Mouse (Mus musculus): ENCODE measurements at regions not wholly inside any gene's neighbourhood (a gene's known extent, or its start where the extent isn't known, plus 50 kb on each side); places are given as distances from the start of the nearest gene placed in this dataset.
A peak's percentile ranks its signal among the peaks of the same experiment; 100 is the strongest.

GRCm38 (mm10) chr3:138620263-138620662, 94.3 kb downstream of the Eif4e start:
- no peaks in the 10 kb centered on the region for H3K27me3 ChIP-seq (ENCODE audit: control insufficient read depth, insufficient read depth, insufficient read length)
- H3ac ChIP-seq (ENCODE audit: control insufficient read depth, insufficient read length), result no peak overlapping the region
- no peak overlapping the region for H3K4me3 ChIP-seq
- no peaks in the 10 kb centered on the region for H3K36me3 ChIP-seq (ENCODE audit: control insufficient read depth, insufficient read depth)
- H3K4me2 ChIP-seq (ENCODE audit: low read depth), result no peak overlapping the region
- no peak for TF ChIP-seq TCF3 (IDR thresholded peaks at IDR 0.05; ENCODE audit: insufficient read length, low read depth)
- TF ChIP-seq MYOG (IDR thresholded peaks at IDR 0.05; ENCODE audit: control insufficient read depth in 1 of 3, insufficient read depth in 1 of 3, insufficient read length in 2 of 3, low read depth in 2 of 3), result no peak
- TF ChIP-seq USF1 (IDR thresholded peaks at IDR 0.05; ENCODE audit: low read depth), result no peak
- no peak for TF ChIP-seq CEBPB (IDR thresholded peaks at IDR 0.05; ENCODE audit: insufficient read depth, poor library complexity, severe bottlenecking)
- TF ChIP-seq POLR2AphosphoS2 (IDR thresholded peaks at IDR 0.05; ENCODE audit: insufficient read length, low read depth), result no peak
- no peaks in the 10 kb centered on the region for H3K79me2 ChIP-seq (ENCODE audit: control insufficient read depth, insufficient read depth)

DNA sequence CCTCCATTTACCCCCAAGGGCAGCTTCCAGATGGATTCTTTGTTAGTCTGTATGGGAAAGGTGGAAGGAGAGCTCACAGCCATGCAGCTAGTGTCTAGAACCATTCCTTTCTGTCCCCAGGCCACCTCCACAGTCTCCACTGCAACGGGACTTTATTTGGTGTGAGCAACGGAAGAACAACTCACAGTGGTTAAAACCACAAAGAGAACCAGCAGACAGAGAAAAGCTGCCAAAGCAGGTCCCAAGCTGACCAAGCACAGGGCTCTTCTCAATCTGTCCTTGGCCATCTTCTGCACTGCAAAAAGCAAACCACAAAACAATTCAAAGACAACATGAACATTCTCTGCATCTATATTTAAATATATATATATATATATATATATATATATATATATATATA, 98.1 kb downstream of the Eif4e start:
- Histone ChIP-seq H3K4me3 (no peak overlapping the region), H3K27me3 (ENCODE audit: control insufficient read depth, insufficient read depth, insufficient read length) (no peaks in the 10 kb centered on the region), H3ac (ENCODE audit: control insufficient read depth, insufficient read length) (no peak overlapping the region), H3K79me2 (ENCODE audit: control insufficient read depth, insufficient read depth) (no peaks in the 10 kb centered on the region), H3K36me3 (ENCODE audit: control insufficient read depth, insufficient read depth) (no peaks in the 10 kb centered on the region), H3K4me2 (ENCODE audit: low read depth) (no peak overlapping the region)
- TF ChIP-seq USF1 (IDR thresholded peaks at IDR 0.05; ENCODE audit: low read depth), result no peak
- TF ChIP-seq MAX (IDR thresholded peaks at IDR 0.05; ENCODE audit: low read depth), result no peak
- TF ChIP-seq MYOD1 (IDR thresholded peaks at IDR 0.05; ENCODE audit: control insufficient read depth in 1 of 3, insufficient read length in 2 of 3, low read depth in 2 of 3), result no peak
- TF ChIP-seq TCF12 (IDR thresholded peaks at IDR 0.05; ENCODE audit: insufficient read depth, poor library complexity, severe bottlenecking), result no peak
- no peak for TF ChIP-seq POLR2A (IDR thresholded peaks at IDR 0.05; ENCODE audit: insufficient read length, low read depth)
- TF ChIP-seq MYOG (IDR thresholded peaks at IDR 0.05; ENCODE audit: control insufficient read depth in 1 of 3, insufficient read depth in 1 of 3, insufficient read length in 2 of 3, low read depth in 2 of 3), result no peak
- TF ChIP-seq POLR2AphosphoS2 (IDR thresholded peaks at IDR 0.05; ENCODE audit: insufficient read length, low read depth), result no peak
- TF ChIP-seq REST (IDR thresholded peaks at IDR 0.05; ENCODE audit: insufficient read depth, insufficient read length), result no peak
- no peak for TF ChIP-seq E2F4 (IDR thresholded peaks at IDR 0.05; ENCODE audit: insufficient read depth)

- H3ac ChIP-seq (ENCODE audit: control insufficient read depth, insufficient read length), result no peak overlapping the region
- H3K36me3 ChIP-seq (ENCODE audit: control insufficient read depth, insufficient read depth), result no peaks in the 10 kb centered on the region
- no peaks in the 10 kb centered on the region for H3K79me2 ChIP-seq (ENCODE audit: control insufficient read depth, insufficient read depth)
- H3K4me2 ChIP-seq (ENCODE audit: low read depth), result no peak overlapping the region
- TF ChIP-seq E2F4 (IDR thresholded peaks at IDR 0.05; ENCODE audit: insufficient read depth) (no peak), TCF3 (IDR thresholded peaks at IDR 0.05; ENCODE audit: insufficient read length, low read depth) (no peak), TCF12 (IDR thresholded peaks at IDR 0.05; ENCODE audit: insufficient read depth, poor library complexity, severe bottlenecking) (no peak), MYOG (IDR thresholded peaks at IDR 0.05; ENCODE audit: control insufficient read depth in 1 of 3, insufficient read depth in 1 of 3, insufficient read length in 2 of 3, low read depth in 2 of 3) (no peak), REST (IDR thresholded peaks at IDR 0.05; ENCODE audit: insufficient read depth, insufficient read length) (no peak), SRF (IDR thresholded peaks at IDR 0.05; ENCODE audit: control insufficient read depth, insufficient read length, low read depth) (no peak)
- no peak overlapping the region for H3K4me3 ChIP-seq
- H3K27me3 ChIP-seq (ENCODE audit: control insufficient read depth, insufficient read depth, insufficient read length), result no peaks in the 10 kb centered on the region
These were observed 100.3 kb downstream of the Eif4e start for GRCm38 (mm10) chr3:138626230-138626629.

DNA sequence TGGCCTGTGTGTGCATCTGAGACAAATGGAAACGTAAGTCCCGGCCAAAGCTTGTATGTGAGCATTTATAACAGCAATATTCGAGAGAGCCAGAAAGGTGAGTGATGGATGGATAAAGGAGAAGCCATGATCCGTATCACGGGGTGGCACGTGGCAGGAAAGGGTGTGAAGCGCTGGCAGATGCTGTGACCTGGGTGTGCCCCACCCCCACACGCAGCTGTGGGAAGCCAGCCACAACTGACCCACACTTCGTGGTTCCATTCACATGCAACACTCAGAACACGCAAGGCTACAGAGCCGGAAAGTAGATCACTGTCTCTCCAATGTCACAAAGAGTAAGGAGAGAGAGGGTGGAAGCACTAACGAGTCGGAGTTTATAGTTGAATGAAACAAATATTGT, 104.3 kb downstream of the Eif4e start:
- Histone ChIP-seq H3ac (ENCODE audit: control insufficient read depth, insufficient read length) (no peak overlapping the region), H3K4me3 (no peak overlapping the region), H3K27me3 (ENCODE audit: control insufficient read depth, insufficient read depth, insufficient read length) (no peaks in the 10 kb centered on the region), H3K79me2 (ENCODE audit: control insufficient read depth, insufficient read depth) (no peaks in the 10 kb centered on the region), H3K36me3 (ENCODE audit: control insufficient read depth, insufficient read depth) (no peaks in the 10 kb centered on the region), H3K4me2 (ENCODE audit: low read depth) (no peak overlapping the region)
- no peak for TF ChIP-seq TCF3 (IDR thresholded peaks at IDR 0.05; ENCODE audit: insufficient read length, low read depth)
- TF ChIP-seq MYOG (IDR thresholded peaks at IDR 0.05; ENCODE audit: control insufficient read depth in 1 of 3, insufficient read depth in 1 of 3, insufficient read length in 2 of 3, low read depth in 2 of 3), result peak in 1 of 3 experiments; percentile 29
- TF ChIP-seq USF1 (IDR thresholded peaks at IDR 0.05; ENCODE audit: low read depth), result no peak
- TF ChIP-seq MYOD1 (IDR thresholded peaks at IDR 0.05; ENCODE audit: control insufficient read depth in 1 of 3, insufficient read length in 2 of 3, low read depth in 2 of 3), result peak in 1 of 3 experiments; percentile 41
- no peak for TF ChIP-seq TCF12 (IDR thresholded peaks at IDR 0.05; ENCODE audit: insufficient read depth, poor library complexity, severe bottlenecking)
- TF ChIP-seq CEBPB (IDR thresholded peaks at IDR 0.05; ENCODE audit: insufficient read depth, poor library complexity, severe bottlenecking), result no peak
- TF ChIP-seq MAX (IDR thresholded peaks at IDR 0.05; ENCODE audit: low read depth), result no peak
- TF ChIP-seq SRF (IDR thresholded peaks at IDR 0.05; ENCODE audit: control insufficient read depth, insufficient read length, low read depth), result no peak

GRCm38 (mm10) chr3:138632086-138632485, 106.1 kb downstream of the Eif4e start:
- H3K4me2 ChIP-seq (ENCODE audit: low read depth), result no peak overlapping the region
- TF ChIP-seq SRF (IDR thresholded peaks at IDR 0.05; ENCODE audit: control insufficient read depth, insufficient read length, low read depth), result no peak
- TF ChIP-seq MYOD1 (IDR thresholded peaks at IDR 0.05; ENCODE audit: control insufficient read depth in 1 of 3, insufficient read length in 2 of 3, low read depth in 2 of 3), result no peak
- TF ChIP-seq TCF3 (IDR thresholded peaks at IDR 0.05; ENCODE audit: insufficient read length, low read depth), result no peak
- TF ChIP-seq TCF12 (IDR thresholded peaks at IDR 0.05; ENCODE audit: insufficient read depth, poor library complexity, severe bottlenecking), result no peak
- no peak for TF ChIP-seq USF1 (IDR thresholded peaks at IDR 0.05; ENCODE audit: low read depth)
- no peak for TF ChIP-seq E2F4 (IDR thresholded peaks at IDR 0.05; ENCODE audit: insufficient read depth)
- no peak for TF ChIP-seq MYOG (IDR thresholded peaks at IDR 0.05; ENCODE audit: control insufficient read depth in 1 of 3, insufficient read depth in 1 of 3, insufficient read length in 2 of 3, low read depth in 2 of 3)
- no peak for TF ChIP-seq MAX (IDR thresholded peaks at IDR 0.05; ENCODE audit: low read depth)
- TF ChIP-seq POLR2AphosphoS2 (IDR thresholded peaks at IDR 0.05; ENCODE audit: insufficient read length, low read depth), result no peak
- TF ChIP-seq REST (IDR thresholded peaks at IDR 0.05; ENCODE audit: insufficient read depth, insufficient read length), result no peak
- TF ChIP-seq POLR2A (IDR thresholded peaks at IDR 0.05; ENCODE audit: insufficient read length, low read depth), result no peak
- TF ChIP-seq CEBPB (IDR thresholded peaks at IDR 0.05; ENCODE audit: insufficient read depth, poor library complexity, severe bottlenecking), result no peak
- no peak overlapping the region for H3ac ChIP-seq (ENCODE audit: control insufficient read depth, insufficient read length)
- no peak overlapping the region for H3K4me3 ChIP-seq
- H3K79me2 ChIP-seq (ENCODE audit: control insufficient read depth, insufficient read depth), result no peaks in the 10 kb centered on the region
- no peaks in the 10 kb centered on the region for H3K36me3 ChIP-seq (ENCODE audit: control insufficient read depth, insufficient read depth)
- H3K27me3 ChIP-seq (ENCODE audit: control insufficient read depth, insufficient read depth, insufficient read length), result no peaks in the 10 kb centered on the region

All from myocyte (in vitro differentiated cells).